Mouse (Mus musculus): ENCODE data around the gene Gm3269. TPM values are rescaled to one million over a fixed set of nuclear protein-coding genes. Genes with fewer than 3 reads are reported as not detected.
"Not testable (repeated sequence)": the region's sequence is repeated elsewhere in the genome, so short reads cannot be mapped to it uniquely, and the experiment has no call there.

Gene Gm3269
- not detected in 2 replicates for polyA plus RNA-seq (2014; fragmentation: Nextera tagmentation; extraction: Ambion mirVana)

- H3K36me3 ChIP-seq (ENCODE audit: control insufficient read depth, insufficient read depth, low read length); H3K4me2 ChIP-seq (ENCODE audit: low read length); ATAC-seq; H3K4me3 ChIP-seq (ENCODE audit: low read depth, low read length); H3K27me3 ChIP-seq (replicated peaks; ENCODE audit: control insufficient read depth, insufficient read depth, low read length); H3K4me1 ChIP-seq (ENCODE audit: control insufficient read depth, insufficient read depth, low read length); DNase-seq (ENCODE audit: low spot score); H3K9me3 ChIP-seq (replicated peaks; ENCODE audit: control insufficient read depth, low read length); H3K9ac ChIP-seq (ENCODE audit: low read length); H3K27ac ChIP-seq (ENCODE audit: low read depth, low read length): not testable (repeated sequence)
- WGBS = no CpG with 5 or more reads among the region's 4 CpGs
These were observed at the start of gene Gm3269 for GRCm38 (mm10) chr14:4837806-4838205. TSS of gene Gm3269 (plus strand) at chr14:4838106.

GRCm38 (mm10) chr14:4806421-4806820, 31.5 kb upstream of the Gm3269 start:
- not testable (repeated sequence) for ATAC-seq; DNase-seq (ENCODE audit: low spot score); H3K9me3 ChIP-seq (replicated peaks; ENCODE audit: control insufficient read depth, low read length); H3K36me3 ChIP-seq (ENCODE audit: control insufficient read depth, insufficient read depth, low read length); H3K4me3 ChIP-seq (ENCODE audit: low read depth, low read length); H3K27me3 ChIP-seq (replicated peaks; ENCODE audit: control insufficient read depth, insufficient read depth, low read length); H3K9ac ChIP-seq (ENCODE audit: low read length); H3K27ac ChIP-seq (ENCODE audit: low read depth, low read length); H3K4me2 ChIP-seq (ENCODE audit: low read length); H3K4me1 ChIP-seq (ENCODE audit: control insufficient read depth, insufficient read depth, low read length)
- 86% methylated on average over 6 of the region's 6 CpGs for WGBS

GRCm38 (mm10) chr14:4821950-4822349, 16.0 kb upstream of the Gm3269 start:
- DNase-seq (ENCODE audit: low spot score); H3K27me3 ChIP-seq (replicated peaks; ENCODE audit: control insufficient read depth, insufficient read depth, low read length); ATAC-seq; H3K36me3 ChIP-seq (ENCODE audit: control insufficient read depth, insufficient read depth, low read length); H3K9me3 ChIP-seq (replicated peaks; ENCODE audit: control insufficient read depth, low read length); H3K27ac ChIP-seq (ENCODE audit: low read depth, low read length); H3K4me2 ChIP-seq (ENCODE audit: low read length); H3K9ac ChIP-seq (ENCODE audit: low read length); H3K4me1 ChIP-seq (ENCODE audit: control insufficient read depth, insufficient read depth, low read length); H3K4me3 ChIP-seq (ENCODE audit: low read depth, low read length): not testable (repeated sequence)
- 100% methylated on average over 3 of the region's 7 CpGs for WGBS

- DNase-seq (ENCODE audit: low spot score) = peak; percentile 0
- not testable (repeated sequence) for H3K36me3 ChIP-seq (ENCODE audit: control insufficient read depth, insufficient read depth, low read length); H3K27ac ChIP-seq (ENCODE audit: low read depth, low read length); H3K9me3 ChIP-seq (replicated peaks; ENCODE audit: control insufficient read depth, low read length); H3K27me3 ChIP-seq (replicated peaks; ENCODE audit: control insufficient read depth, insufficient read depth, low read length); ATAC-seq; H3K4me1 ChIP-seq (ENCODE audit: control insufficient read depth, insufficient read depth, low read length)
- peak within 1 kb of the TSS; percentile 35 for H3K4me3 ChIP-seq (ENCODE audit: low read depth, low read length)
- WGBS = 3% methylated on average over 29 of the region's 59 CpGs
- H3K4me2 ChIP-seq (ENCODE audit: low read length) = peak within 1 kb of the TSS; percentile 45
- H3K9ac ChIP-seq (ENCODE audit: low read length) = peak within 1 kb of the TSS; percentile 54; the same call in 1 of the 2 replicates
These were observed 17.5 kb downstream of the Gm3269 start, which contains the start of gene Gm3264 for GRCm38 (mm10) chr14:4855299-4855980. TSS of gene Gm3264 (plus strand) at chr14:4855576.

- H3K4me1 ChIP-seq (ENCODE audit: control insufficient read depth, insufficient read depth, low read length); H3K36me3 ChIP-seq (ENCODE audit: control insufficient read depth, insufficient read depth, low read length); H3K4me3 ChIP-seq (ENCODE audit: low read depth, low read length); H3K9me3 ChIP-seq (replicated peaks; ENCODE audit: control insufficient read depth, low read length); ATAC-seq; DNase-seq (ENCODE audit: low spot score); H3K4me2 ChIP-seq (ENCODE audit: low read length); H3K9ac ChIP-seq (ENCODE audit: low read length); H3K27me3 ChIP-seq (replicated peaks; ENCODE audit: control insufficient read depth, insufficient read depth, low read length); H3K27ac ChIP-seq (ENCODE audit: low read depth, low read length): not testable (repeated sequence)
- WGBS = 67% methylated on average over 1 of the region's 3 CpGs
These were observed 54.2 kb downstream of the Gm3269 start, which contains the start of gene Gm3278 for GRCm38 (mm10) chr14:4892116-4892515. TSS of gene Gm3278 (plus strand) at chr14:4892416.

Other genes with a start within 250 kb of the Gm3269 start
- not detected in 2 replicates for gene Gm8159, start 205.8 kb upstream of the Gm3269 start, polyA plus RNA-seq (2014; fragmentation: Nextera tagmentation; extraction: Ambion mirVana)
- 0.67 and 0.69 TPM in 2 replicates for gene Gm3239, start 173.9 kb upstream of the Gm3269 start, polyA plus RNA-seq (2014; fragmentation: Nextera tagmentation; extraction: Ambion mirVana)
- gene Gm7876, start 128.9 kb upstream of the Gm3269 start, polyA plus RNA-seq (2014; fragmentation: Nextera tagmentation; extraction: Ambion mirVana) = not detected in 2 replicates
- gene Gm3252, start 111.3 kb upstream of the Gm3269 start, polyA plus RNA-seq (2014; fragmentation: Nextera tagmentation; extraction: Ambion mirVana) = 1.8 and 2.0 TPM in 2 replicates
- gene Gm9602, start 61.8 kb upstream of the Gm3269 start, polyA plus RNA-seq (2014; fragmentation: Nextera tagmentation; extraction: Ambion mirVana) = not detected in 2 replicates
- 2.4 and 3.7 TPM in 2 replicates for gene Gm3264, start 17.5 kb downstream of the Gm3269 start, polyA plus RNA-seq (2014; fragmentation: Nextera tagmentation; extraction: Ambion mirVana)
- gene Gm3278, start 54.3 kb downstream of the Gm3269 start, polyA plus RNA-seq (2014; fragmentation: Nextera tagmentation; extraction: Ambion mirVana) = 0.15 TPM in 1 of 2 replicates, not detected in the other
- gene Gm8297, start 145.8 kb downstream of the Gm3269 start, polyA plus RNA-seq (2014; fragmentation: Nextera tagmentation; extraction: Ambion mirVana) = not detected in 2 replicates
- not detected in 2 replicates for gene Gm3298, start 177.8 kb downstream of the Gm3269 start, polyA plus RNA-seq (2014; fragmentation: Nextera tagmentation; extraction: Ambion mirVana)
- not detected in 2 replicates for gene 4930555G01Rik, start 212.5 kb downstream of the Gm3269 start, polyA plus RNA-seq (2014; fragmentation: Nextera tagmentation; extraction: Ambion mirVana)
- 8.2 and 9.9 TPM in 2 replicates for gene Gm8281, start 232.9 kb downstream of the Gm3269 start, polyA plus RNA-seq (2014; fragmentation: Nextera tagmentation; extraction: Ambion mirVana)

Measured in forebrain, embryonic 14.5 days (tissue).